Mouse (Mus musculus): ENCODE measurements around the gene Adsl.
"Not testable (repeated sequence)": the region's sequence is repeated elsewhere in the genome, so short reads cannot be mapped to it uniquely, and the experiment has no call there.

Gene Adsl

DNA sequence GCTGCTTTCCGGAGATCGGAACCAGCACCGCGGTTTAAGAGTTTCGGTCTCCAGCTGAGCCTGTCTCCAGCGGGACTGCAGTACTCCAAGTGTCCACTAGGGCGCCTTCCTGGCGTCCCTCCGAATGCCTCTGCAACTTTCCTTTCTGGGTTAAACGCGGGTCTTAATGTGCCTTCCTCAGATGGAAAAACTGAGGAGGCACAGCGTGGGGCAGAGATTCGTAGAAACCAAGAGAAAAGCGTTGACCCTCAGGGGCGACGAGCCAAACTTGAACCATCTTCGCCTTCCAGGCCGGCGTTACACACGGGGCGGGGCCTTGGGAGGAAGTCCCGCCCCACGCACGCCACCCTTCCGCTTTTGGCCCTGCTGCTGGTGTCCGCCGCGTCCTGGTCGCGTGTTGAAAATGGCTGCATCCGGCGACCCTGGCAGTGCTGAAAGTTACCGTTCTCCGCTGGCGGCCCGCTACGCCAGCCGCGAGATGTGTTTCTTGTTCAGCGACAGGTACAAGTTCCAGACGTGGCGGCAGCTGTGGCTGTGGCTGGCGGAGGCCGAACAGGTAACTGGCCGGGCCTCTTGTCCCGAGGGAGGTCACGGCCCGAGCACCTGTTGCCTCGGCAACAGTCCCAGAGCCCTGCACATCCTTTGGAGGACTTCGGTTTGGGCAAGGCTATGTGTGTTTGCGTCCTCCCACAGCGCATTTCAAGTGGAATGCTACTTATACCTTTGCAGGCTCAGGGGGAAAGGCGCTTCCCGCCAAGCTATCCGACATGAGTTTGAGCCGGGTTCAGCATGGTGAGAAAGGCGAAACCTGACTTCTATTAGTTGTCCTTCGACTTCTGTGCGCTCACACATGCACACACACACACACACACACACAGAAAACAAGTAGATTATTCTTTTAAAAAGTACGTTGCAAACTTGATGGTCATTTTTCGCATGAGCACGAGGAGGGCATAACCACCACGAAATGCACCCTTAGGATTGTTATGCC is at the start of gene Adsl:
Gene Adsl (plus strand): TSS at position 346 of the 991 bp plus-strand sequence.
- DNase-seq (ENCODE audit: low spot score): peak; percentile 88

DNA sequence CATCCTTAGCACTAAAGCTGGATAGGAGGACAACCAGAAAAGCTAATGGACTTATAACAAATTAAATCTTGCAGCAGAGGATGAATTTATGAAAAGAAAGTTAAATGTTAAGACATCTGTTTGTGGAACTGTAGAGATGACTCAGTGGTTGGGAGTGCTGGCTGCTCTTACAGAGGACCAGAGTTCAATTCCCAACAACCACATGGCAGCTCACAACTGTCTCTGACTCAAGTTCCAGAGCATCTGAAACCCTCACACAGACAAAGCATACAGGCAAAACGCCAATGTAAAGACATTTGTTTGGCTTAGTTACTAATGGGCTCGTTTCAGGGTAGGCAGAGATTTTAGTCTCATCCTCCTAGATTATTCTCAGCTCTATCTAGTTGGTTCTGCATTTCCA is 48.5 kb upstream of the Adsl start:
- DNase-seq (ENCODE audit: low spot score): no peak

DNA sequence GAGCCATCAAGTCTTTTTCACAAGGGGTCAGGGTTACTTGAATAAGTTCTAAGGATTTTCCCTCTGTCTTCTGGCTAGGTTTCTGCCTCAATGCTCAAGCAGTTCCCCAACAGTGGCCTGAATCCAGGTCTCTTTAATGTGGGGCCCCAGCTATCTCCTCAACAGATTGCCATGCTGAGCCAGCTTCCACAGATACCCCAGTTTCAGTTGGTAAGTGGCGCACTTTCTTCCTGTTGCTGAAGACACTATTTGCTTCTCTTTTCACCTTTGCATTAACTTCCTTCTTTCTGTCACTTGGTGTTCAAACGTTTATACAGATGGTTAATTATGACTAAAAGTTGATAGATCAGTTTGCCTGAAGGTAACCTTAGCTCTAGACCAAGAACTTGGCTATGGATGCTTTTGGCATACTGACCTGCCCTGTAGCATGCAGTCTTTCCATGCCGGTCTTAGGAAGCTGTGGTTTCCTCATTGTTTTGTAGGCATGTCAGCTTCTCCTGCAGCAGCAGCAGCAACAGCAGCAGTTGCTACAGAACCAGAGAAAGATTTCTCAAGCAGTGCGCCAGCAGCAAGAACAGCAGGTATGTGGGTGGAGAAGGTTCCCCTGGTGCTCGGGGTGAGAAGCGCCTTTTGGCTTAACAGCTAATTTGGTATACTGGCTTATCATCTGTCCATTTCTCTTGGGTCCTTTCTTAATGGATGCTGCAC is 46.3 kb upstream of the Adsl start:
- no peak for DNase-seq (ENCODE audit: low spot score)

DNA sequence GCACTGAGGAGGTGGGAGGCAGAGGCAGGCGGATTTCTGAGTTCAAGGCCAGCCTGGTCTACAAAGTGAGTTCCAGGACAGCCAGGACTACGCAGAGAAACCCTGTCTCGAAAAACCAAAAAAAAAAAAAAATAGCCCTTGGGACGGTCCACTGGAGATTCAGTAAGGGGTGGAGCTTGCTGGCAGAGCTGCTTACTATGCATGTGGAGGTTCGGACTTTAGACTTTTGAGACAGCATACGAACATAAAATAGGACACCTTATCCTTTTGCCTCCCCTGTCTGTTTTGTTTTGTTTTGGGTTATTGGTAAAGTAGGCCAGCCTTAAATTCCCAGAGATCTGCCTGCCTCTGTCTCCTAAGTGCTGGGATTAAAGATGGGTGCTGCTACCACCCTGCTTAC is 43.5 kb upstream of the Adsl start:
- DNase-seq (ENCODE audit: low spot score): not testable (repeated sequence)

DNA sequence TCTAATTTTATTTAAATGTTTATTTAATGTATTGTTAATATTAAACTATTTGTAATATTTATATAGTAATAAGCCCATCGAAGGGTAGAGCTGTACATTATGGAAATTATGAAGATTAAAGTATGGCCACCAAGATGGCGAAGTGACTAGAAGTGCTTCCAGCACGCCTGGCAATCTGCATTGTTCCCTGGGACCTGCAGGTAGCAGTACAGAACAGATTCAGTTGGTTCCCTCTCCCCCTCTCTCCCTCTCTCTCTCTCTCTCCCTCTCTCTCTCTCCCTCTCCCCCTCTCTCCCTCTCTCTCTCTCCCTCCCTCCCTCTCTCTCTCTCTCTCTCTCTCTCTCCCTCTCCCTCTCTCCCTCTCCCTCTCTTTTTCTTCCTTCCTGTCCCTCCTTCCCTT is 38.1 kb upstream of the Adsl start:
- no peak for DNase-seq (ENCODE audit: low spot score)

DNA sequence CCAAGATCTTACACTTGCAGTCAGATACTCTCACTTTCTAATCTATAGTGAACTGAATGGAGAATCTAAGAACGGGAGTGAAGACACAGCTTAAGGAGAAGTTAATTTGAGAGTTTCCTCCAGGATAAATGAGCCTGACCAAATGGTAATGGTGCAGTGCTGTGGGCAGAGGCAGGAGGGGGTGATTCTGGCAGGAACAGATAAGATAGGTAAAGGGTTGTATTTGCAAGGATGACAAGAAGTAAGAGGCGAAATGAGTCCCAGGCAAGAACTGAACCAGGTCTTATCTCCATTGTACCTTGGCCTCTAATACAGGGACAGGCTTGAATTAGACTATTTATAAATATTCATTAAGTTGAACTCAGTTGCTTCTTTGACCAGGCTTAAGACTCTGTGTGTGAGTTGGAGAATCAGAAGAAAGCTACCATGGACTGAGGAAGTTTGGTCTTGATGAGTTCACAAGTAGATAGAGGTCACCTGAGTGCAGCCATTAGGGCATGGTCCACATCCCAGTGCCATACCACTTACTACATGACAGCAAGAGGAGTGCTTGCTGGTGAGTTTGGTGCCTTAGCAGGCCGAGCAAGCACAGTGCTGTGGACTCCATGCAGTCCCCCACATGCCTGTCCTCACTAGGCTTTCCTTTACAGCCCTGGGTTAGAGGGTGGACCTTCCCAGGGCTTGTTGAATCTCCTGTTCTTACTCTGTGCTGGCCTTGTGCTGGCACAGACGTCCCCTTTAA is 37.3 kb upstream of the Adsl start:
- DNase-seq (ENCODE audit: low spot score): no peak

DNA sequence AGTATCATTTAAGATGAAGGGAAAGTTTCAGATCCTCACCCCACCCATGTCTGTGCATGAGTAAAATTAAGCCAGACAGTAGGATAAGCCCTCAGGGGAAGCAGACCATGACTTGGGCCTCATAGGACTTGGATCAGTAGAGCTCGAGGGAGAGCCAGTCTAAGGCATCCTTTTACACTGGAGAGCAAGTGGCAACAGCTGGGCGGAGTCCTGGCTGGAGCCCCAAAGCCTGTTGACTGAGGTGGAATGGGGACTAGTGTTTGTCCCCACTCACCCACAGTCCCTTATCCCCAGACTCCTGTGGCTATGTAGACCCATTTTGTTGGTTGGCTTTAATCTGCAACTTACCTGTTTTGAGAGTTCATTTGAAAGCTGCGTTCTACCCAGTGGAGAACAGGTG is 36.1 kb upstream of the Adsl start:
- DNase-seq (ENCODE audit: low spot score): no peak

DNA sequence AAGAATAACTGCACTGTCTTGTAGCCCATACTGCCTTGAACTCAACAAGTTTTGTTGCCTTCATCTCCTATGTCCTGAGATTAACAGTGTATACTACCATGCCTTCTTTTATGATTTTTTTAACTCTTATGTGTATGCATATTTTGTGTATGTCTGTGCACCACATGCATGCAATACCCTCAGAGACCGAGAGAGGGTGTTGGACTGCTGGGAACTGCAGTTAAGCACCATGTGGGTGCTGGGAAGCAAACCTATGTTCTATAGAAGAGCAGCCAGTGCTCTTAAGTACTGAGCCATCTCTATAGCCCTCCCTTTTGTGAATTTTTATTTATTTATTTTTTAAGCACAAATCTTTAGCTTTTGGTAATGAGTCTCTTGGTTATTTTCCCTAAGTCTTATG is 34.5 kb upstream of the Adsl start:
- DNase-seq (ENCODE audit: low spot score): no peak

DNA sequence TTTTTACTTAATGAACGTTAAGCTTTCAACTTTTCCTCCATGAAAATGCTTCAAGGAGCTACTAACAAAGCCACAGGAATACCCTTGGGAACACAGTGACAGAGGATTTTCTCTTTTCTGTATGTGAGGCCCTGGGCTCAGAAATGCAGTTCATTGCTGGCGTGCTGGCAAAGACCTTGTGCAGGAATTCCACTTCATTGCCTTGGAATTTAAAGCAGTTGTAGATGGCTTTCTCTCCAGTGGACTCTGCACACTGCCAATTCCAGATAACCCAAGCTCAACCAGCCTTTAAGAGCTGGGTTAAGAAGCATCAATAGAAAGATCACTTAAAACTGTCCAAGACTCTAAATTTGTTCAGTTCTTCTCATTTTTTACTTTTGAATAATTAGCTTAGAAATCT is 32.4 kb upstream of the Adsl start:
- no peak for DNase-seq (ENCODE audit: low spot score)

DNA sequence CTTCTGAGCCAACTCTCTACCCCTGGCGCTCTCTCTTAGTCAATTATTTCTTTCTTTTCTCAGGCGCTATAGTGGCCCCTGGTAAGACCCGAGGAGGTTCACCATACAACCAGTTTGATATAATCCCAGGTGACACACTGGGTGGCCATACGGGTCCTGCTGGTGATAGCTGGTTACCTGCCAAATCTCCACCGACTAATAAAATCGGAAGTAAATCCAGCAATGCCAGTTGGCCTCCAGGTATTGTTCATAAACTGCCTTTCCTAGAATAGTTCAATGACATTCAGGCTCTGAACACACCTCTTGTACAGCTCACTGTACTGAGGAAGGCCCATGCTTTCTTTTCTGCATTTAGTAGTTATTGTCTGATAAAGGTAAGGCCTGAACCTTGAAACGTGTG is 31.7 kb upstream of the Adsl start:
- no peak for DNase-seq (ENCODE audit: low spot score)

DNA sequence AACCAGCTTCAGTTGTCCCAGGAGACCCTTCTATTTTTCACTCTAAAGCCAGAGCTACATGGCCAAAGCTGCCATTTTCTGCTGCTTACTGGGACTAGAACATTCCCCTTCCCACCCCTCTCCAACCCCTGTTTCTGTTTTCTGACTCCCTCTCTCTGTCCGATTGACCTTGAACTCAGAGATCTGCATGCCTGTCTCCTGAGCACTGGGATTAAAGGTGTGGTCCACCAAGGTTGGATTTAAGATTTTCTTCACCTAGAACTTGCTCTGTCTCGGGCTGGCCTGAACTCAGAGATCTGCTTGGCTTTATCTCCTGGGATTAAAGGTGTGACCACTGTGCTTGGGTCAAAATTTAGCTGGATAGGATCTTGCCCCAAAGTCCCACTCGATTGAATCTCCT is 27.9 kb upstream of the Adsl start:
- DNase-seq (ENCODE audit: low spot score): no peak

DNA sequence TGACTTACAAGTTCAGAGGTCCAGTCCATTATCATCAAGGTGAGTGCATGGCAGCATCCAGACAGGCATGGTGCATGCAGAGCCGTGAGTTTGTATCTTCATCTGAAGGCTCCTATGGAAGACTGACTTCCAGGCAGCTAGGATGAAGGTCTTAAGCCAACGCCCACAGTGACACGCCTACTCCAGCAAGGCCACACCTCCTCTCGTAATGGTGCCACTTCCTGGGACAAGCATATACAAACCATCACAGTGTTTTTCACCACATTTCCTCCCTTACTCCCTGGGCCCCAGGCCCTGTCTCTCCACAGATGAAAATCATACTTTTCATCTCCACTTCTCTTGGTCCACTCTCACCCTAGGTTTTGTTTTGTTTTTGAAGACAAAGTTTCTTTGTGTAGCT is 26.5 kb upstream of the Adsl start:
- no peak for DNase-seq (ENCODE audit: low spot score)

DNA sequence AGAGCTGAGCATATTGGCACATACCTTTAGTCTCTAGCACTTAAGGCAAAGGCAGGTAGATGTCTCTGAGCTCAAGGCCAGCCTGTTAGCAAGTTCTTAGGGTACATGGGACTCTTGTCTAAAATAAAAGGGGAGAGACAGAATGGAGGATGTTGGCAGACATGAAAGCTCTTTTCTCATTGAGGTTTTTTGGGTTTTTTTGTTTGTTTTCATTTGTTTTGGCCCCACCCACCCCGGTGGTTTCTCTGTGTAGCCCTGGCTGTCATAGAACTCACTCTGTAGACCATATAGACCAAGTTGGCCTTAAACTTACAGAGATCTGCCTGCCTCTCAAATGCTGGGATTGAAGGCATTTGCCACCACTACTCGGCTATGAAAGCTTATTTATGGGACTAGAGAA is 24.1 kb upstream of the Adsl start:
- DNase-seq (ENCODE audit: low spot score): no peak

DNA sequence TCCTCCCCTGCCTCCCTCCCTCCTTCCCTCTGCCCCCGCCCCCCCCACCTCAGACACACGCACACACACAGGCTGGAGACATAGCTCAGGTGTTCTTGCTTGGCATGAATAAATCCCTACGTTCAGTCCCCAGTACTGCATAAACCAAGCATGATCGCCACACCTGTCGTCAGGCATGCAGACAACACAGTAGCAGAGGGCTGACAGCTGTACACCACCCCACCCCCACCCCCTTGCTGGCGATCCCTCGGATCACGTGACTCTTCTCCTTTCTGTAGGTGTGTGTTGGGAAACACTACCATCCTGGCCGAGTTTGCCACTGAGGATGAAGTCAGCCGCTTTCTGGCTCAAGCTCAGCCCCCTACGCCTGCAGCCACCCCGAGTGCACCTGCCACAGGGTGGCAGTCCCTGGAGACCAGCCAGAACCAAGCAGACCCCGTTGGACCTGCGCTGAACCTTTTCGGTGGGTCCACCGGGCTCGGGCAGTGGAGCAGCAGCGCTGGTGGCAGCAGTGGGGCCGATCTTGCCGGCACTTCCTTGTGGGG is 19.4 kb upstream of the Adsl start:
- no peak for DNase-seq (ENCODE audit: low spot score)

DNA sequence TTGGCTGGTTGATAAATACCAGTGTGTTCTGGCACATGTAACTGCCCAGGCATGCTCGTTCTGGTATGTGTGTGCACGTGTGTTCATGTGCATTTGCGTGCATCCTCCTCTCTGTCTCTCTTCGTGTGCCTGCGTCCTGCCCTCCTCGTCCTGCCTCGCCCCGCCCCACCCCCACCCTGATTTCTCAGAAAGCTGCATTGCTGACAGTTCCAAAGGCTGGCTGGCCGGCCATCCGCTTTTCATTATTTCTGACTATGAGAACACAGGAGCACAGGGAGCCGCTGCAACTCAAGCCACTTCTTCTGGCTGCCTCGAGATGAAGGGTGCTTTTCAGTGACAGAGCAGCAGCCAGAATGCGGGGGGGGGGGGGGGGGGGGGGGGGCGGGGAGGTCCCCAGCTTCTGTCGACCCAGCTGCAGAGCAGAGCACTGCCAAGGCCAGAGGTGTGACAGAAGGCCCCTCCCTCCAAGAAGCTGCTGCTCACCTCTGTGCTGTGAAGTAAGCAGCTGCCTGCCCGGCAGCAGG is 18.2 kb upstream of the Adsl start:
- DNase-seq (ENCODE audit: low spot score): no peak

DNA sequence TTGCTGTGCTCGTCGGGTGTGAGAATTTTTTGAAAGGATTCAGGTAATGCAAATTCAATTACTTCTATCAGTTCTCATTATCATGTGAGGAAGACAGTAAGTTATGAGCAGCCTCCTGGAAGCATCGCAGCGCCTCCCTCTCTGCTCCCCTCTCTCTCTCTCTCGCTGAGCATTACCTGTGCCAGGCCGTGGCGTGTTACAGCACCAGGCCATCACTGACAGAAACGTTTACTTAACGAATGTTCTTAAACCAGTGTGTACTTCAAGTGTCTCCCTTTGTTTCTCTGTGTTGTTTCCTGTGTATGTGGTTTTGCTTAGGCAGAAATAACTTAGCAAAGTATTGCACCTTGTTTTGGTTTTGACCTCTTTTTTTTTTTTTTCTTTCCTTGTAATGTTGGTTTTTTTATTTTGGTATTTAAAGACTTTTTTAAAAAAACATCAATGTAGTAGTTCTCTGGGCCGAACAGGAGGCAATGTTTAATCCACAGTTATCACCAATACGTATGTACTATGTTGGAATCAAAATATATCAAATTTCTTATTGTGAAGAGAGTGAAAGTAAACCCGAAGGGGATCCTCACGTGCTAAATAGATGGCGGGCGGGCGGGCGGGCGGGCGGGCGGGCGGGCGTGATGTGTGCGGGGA is 17.5 kb upstream of the Adsl start:
- DNase-seq (ENCODE audit: low spot score): not testable (repeated sequence)

DNA sequence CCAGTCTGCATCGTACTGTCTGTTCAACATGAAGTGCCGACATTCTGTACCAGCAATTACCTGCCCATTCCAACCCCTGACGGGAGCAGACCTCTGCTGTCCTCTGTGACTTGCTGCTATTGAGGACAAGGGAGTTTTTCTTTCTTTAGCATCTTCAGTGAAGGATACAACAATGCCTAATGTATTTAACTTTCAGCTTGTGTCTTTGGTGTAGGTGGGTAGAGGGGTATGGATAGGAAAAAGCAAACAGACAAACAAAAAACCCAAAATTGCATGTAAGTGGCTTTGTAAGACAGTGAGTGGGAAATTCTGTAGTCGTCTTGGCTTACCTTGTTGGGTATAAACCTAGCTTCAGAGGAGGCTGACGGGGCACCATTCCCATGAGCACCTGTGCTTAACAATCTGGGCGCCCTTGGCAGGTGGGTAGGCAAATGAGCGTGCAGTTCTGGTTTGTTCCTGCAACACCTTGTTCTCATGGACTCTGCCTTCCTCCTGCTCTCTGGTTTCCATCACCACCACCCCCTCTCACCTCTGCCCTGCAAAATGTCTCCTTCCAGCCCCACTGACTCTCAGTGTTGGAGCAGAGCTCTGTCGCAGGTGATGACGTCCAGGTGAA is 16.8 kb upstream of the Adsl start:
- no peak for DNase-seq (ENCODE audit: low spot score)

DNA sequence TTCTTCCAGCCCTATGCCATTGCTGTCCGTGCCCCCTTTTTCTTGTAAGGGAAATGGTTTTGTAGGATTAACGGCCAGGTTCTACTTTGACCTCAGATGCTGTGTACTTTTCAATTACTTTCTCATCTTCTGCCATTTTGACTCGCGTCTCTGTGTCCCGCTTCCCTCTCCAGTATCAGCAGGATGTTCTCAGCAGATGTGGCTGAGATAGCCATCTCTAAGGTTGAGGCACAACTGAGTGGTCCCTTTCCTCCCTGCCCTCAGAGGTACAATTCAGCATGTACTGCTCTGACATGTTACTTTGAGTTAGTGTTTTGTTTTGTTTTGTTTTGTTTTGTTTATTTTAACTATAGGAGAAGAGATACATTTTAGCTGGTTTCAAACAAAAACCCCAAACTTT is 13.4 kb upstream of the Adsl start:
- no peak for DNase-seq (ENCODE audit: low spot score)

DNA sequence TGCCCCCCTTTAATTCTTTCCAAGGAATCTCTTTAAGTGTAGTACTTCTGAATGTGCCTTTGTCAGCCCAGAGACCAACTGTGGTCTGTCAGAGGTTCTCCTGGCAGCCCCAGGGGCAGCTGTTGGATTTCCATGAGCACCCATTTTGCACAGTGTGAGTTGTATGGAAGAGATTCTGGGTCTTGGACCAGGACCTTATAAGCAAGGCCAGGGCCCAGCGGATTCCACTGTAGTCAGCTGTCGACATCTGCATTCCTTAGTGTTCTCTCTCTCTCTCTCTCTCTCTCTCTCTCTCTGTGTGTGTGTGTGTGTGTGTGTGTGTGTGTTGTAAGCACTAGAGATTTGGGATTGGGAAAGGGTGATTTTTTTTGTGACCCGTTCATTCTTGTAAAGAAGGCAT is 11.6 kb upstream of the Adsl start:
- DNase-seq (ENCODE audit: low spot score): no peak

DNA sequence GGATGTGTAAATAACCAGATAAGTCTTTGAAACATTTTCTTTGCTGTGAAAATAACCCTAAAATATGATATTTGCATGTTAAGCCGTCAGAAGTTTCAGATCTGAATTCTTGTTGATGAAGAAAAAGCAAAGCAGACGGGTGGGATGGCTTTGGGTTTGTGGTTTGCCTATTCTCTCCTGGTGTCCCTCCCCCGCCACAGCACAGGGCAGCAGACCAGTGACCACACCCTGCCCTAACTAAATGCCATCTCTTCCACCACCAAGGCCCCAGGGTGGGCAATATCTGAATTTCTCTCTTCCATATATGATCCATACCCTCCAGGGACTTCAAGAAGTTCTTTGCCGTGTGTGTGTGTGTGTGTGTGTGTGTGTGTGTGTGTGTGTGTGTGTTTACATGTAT is 9.7 kb upstream of the Adsl start:
- DNase-seq (ENCODE audit: low spot score): no peak

DNA sequence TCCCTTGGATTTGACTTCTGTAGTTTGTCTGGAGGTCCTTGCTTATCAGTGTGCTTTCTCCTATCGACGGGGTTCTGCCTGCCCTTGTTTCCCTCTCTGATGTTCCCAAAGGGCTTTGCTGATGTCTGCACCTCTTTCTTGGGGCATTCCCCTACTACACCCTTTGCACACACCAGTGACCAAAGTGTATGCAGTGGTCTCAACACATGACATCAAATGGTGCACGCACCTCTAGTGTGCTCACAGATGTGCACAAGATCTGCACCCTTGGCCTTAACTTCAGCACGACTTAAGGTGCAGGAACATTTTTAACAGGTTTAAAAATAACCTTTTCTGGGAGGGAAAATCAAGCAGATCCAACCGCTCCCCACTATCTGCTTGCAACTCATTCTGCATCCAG is 8.9 kb upstream of the Adsl start:
- DNase-seq (ENCODE audit: low spot score): no peak

Data from ovary, postnatal 36 days (tissue).